14 mouse cellular contexts compared by ENCODE assay signal in the genomic region with DNA sequence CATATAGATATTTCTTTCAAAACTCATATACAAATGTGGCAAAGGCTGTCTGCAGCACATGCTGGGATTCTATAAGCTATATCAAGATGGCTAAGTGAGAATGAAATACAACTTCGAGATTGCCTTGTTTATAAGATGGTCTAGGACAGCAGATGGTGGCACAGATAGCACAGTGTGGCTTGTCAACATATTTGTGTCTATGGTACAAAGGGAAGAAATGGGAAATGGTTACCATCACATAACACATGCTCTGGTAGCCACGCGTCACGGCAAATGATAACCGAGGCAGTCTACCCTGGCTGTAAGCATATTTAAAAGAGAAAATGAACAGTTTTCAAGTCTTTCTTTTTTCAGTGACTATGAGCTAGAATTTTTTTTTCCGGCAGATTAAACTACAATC. TPM values are rescaled to one million over a fixed set of nuclear protein-coding genes. Genes with fewer than 3 reads are reported as not detected.
"Had no signal": no experiment of that assay in that cellular context is flagged by ENCODE, and none has a peak within 500 bp of the region (broad histone marks: within the 10 kb centered on the region; RNA-seq: fewer than 3 reads in every experiment).

No protein-coding gene starts in this region.

- H3K9me3 ChIP-seq: limb, embryonic 15.5 days; midbrain, embryonic 10.5 days had no signal

- H3K4me2 ChIP-seq: limb, embryonic 15.5 days; liver, embryonic 12.5 days; lung, embryonic 15.5 days; neural tube, embryonic 12.5 days had no signal

- H3K4me1 ChIP-seq: limb, embryonic 15.5 days; liver, embryonic 12.5 days; midbrain, embryonic 10.5 days; neural tube, embryonic 12.5 days had no signal

- H3K27ac ChIP-seq: kidney, postnatal 0 days; limb, embryonic 15.5 days; liver, embryonic 12.5 days; lung, embryonic 15.5 days; midbrain, embryonic 10.5 days; neural tube, embryonic 12.5 days had no signal

- H3K27me3 ChIP-seq: limb, embryonic 15.5 days; liver, embryonic 12.5 days; lung, embryonic 15.5 days; neural tube, embryonic 12.5 days had no signal

- H3K9ac ChIP-seq: limb, embryonic 15.5 days; liver, embryonic 12.5 days; lung, embryonic 15.5 days; neural tube, embryonic 12.5 days had no signal

- ATAC-seq: liver, embryonic 12.5 days had no signal

- H3K4me3 ChIP-seq: limb, embryonic 15.5 days; liver, embryonic 12.5 days; lung, embryonic 15.5 days; midbrain, embryonic 10.5 days; neural tube, embryonic 12.5 days had no signal

- DNase-seq: layer of hippocampus, adult 9-11 months; layer of hippocampus, postnatal 36 days; lung, postnatal 4 days; midbrain, embryonic 14.5 days; thymus, adult 2 months; thymus, postnatal 25 days had no signal

- H3K36me3 ChIP-seq: limb, embryonic 15.5 days; lung, embryonic 15.5 days; midbrain, embryonic 10.5 days; neural tube, embryonic 12.5 days had no signal

RNA-seq across cellular contexts. Expression of gene Abcc9, which starts 32.8 kb away (rescaled TPM):
- total RNA-seq: monocyte, adult 5-6 weeks; neutrophil, adult 5-6 weeks had no signal
